Mouse (Mus musculus): ENCODE data around the gene Hif3a.

Hif3a gene

GRCm38 (mm10) chr7:16992451-16992807 lies 69.8 kb downstream of the Hif3a start, which contains the start of gene Ccdc8:
Gene Ccdc8 (plus strand): TSS chr7:16992708.
- no peak for DNase-seq (ENCODE audit: extremely low spot score, low spot score)

DNA sequence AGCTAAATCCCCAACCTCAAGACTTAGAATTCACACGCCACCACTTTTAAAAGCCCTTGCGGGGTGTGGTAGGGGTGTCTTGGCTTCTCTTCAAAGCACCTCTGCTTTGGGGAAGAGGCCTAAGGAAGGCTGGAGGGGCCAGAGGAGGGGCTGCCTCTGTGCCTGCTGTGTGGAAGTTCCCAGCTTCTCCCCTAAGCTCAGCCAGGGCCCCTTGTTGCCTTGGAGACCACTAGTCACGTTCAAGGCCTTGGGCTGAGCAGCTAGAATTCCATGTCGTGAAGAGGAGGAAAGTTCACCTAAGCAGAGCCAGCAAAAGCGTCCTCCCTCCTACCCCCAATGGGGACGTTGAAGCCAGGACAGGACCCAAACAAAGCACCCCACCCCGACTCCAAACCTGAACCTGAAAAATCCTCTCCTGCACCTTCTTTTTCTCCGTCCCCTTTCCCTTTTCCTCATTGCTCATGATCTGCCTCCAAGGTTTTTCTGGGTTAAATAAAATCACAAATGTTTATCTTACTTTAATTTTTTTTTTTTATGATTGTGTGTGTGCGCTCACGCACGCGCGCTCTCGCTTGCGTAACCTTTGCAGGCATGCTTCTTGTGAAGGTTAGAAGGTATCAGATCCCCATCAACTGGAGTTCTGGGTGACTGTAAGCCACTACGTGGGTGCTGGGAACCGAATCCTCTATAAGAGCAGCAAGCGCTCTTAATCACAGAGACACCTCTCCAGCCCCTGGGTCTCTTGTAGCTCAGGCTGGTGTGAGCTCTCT lies 70.4 kb downstream of the Hif3a start:
- DNase-seq (ENCODE audit: extremely low spot score, low spot score), result peak; percentile 71

DNA sequence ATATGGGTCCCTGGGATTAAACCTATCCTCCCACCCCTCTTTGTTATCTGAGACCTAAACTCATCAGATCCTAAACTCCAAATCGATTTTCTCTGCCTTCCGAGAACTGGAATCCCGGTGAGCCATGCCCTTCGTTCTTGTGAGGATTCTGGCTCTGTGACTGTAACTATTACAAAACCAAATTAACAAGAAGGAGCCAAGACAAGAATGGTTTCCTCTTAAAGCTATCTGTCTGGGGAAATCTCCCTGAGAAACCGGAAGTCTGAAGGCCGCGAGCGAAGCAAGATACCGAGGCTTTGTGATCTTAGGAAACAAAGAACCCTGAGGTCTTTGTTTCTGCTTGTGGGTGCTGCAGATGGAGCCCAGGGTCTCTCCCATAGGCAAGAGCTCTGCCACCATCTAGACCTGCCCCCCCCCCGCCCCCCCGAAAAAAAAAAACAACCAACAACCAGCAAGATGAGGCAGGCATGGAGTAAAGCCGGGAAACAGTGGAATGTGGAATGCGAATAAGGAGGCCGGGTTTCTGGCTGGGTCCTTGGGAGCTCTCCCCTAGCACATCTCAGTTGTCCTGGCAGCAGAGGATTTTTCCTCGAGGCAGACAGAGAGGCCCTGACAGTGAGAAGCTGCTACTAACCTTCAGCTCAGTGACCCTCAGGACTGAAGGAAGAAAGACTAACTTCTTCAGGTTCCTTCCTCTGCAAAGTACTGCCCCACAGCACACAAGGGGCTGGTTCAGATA lies 72.1 kb downstream of the Hif3a start:
- DNase-seq (ENCODE audit: extremely low spot score, low spot score), result no peak

GRCm38 (mm10) chr7:16988405-16988804 lies 73.8 kb downstream of the Hif3a start:
- no peak for DNase-seq (ENCODE audit: extremely low spot score, low spot score)

- DNase-seq (ENCODE audit: extremely low spot score, low spot score), result no peak
Measured at GRCm38 (mm10) chr7:16987541-16988149, 74.6 kb downstream of the Hif3a start.

GRCm38 (mm10) chr7:16982859-16983568 lies 79.2 kb downstream of the Hif3a start, which contains the start of gene Gm42372:
Gene Gm42372 (plus strand): TSS chr7:16983086.
- peak; percentile 88 for DNase-seq (ENCODE audit: extremely low spot score, low spot score)
